Mouse (Mus musculus) neural tube, embryonic 12.5 days (tissue): ENCODE data around the gene BC025920. TPM values are rescaled to one million over a fixed set of nuclear protein-coding genes. Genes with fewer than 3 reads are reported as not detected.

Source experiments
- ATAC-seq: fragments of 200-750 bp; cut with Nextera tagmentation; 2 replicates; pipeline ENCODE4 v1.8.0; 2017; ENCODE audit warnings: low read depth, mild to moderate bottlenecking, moderate TSS enrichment, moderate library complexity; ENCODE audit not compliant: low FRiP score
- H3K27ac ChIP-seq: fragments of 300-500 bp; sonication (generic); 2 replicates; pipeline ENCODE4 v1.5.1; 2016
- H3K27me3 ChIP-seq: fragments of 300-500 bp; sonication (generic); replicated peaks from 2 replicates; pipeline ENCODE4 v1.6.1; 2016; ENCODE audit warnings: mild to moderate bottlenecking
- H3K36me3 ChIP-seq: fragments of 300-500 bp; sonication (generic); 2 replicates; pipeline ENCODE4 v1.6.1; 2016; ENCODE audit warnings: mild to moderate bottlenecking
- H3K4me1 ChIP-seq: fragments of 300-500 bp; sonication (generic); 2 replicates; pipeline ENCODE4 v1.6.1; 2016
- H3K4me2 ChIP-seq: fragments of 300-500 bp; sonication (generic); replicated peaks from 2 replicates; pipeline ENCODE4 v1.6.1; 2016; ENCODE audit warnings: mild to moderate bottlenecking
- H3K4me3 ChIP-seq: fragments of 300-500 bp; sonication (generic); 2 replicates; pipeline ENCODE4 v1.5.1; 2016
- H3K9ac ChIP-seq: fragments of 300-500 bp; sonication (generic); 2 replicates; pipeline ENCODE4 v1.6.1; 2016; ENCODE audit warnings: mild to moderate bottlenecking
- H3K9me3 ChIP-seq: fragments of 300-500 bp; sonication (generic); 2 replicates; pipeline ENCODE4 v1.6.1; 2016; ENCODE audit warnings: mild to moderate bottlenecking
- WGBS: fragments of 180-500 bp; shearing (Covaris S2); methylation state at CpG from one replicate; pipeline ENCODE4 v1.1.7; 2016; 5-methylcytosine and 5-hydroxymethylcytosine counted together
- polyA plus RNA-seq: library from polyadenylated mRNA; unstranded; fragments of >200 nt; fragmentation: Nextera tagmentation; extraction: Ambion mirVana; gene quantifications from 2 replicates; pipeline ENCODE4 v1.2.1, GENCODE M21; 2016

The BC025920 gene
- polyA plus RNA-seq, 1 experiment from 2014 or later = 2.3 TPM

GRCm38 (mm10) chr10:81608308-81608707 is 2.2 kb downstream of the BC025920 start:
- H3K9me3 ChIP-seq = no peaks in the 10 kb centered on the region
- no peaks in the 10 kb centered on the region for H3K27me3 ChIP-seq
- H3K4me3 ChIP-seq = no peak overlapping the region
- no peak overlapping the region for H3K27ac ChIP-seq
- no peak overlapping the region for H3K4me2 ChIP-seq
- H3K9ac ChIP-seq = no peak overlapping the region
- ATAC-seq = no peak
- peaks cover 3% of the 10 kb centered on the region; the same call in 1 of the 2 replicates for H3K36me3 ChIP-seq
- WGBS = 95% methylated on average over 1 of the region's 1 CpGs
- H3K4me1 ChIP-seq = peaks cover 14% of the 10 kb centered on the region; the same call in 1 of the 2 replicates

- Histone ChIP-seq H3K4me2 (no peak overlapping the region), H3K4me1 (peaks cover 6% of the 10 kb centered on the region; the same call in 1 of the 2 replicates), H3K27ac (no peak overlapping the region), H3K36me3 (peaks cover 3% of the 10 kb centered on the region; the same call in 1 of the 2 replicates), H3K9me3 (no peaks in the 10 kb centered on the region), H3K27me3 (no peaks in the 10 kb centered on the region), H3K9ac (no peak overlapping the region), H3K4me3 (no peak overlapping the region)
- no peak for ATAC-seq
- 74% methylated on average over 3 of the region's 3 CpGs for WGBS
Measured at GRCm38 (mm10) chr10:81612779-81613178, 6.7 kb downstream of the BC025920 start.

GRCm38 (mm10) chr10:81615486-81615885 is 9.4 kb downstream of the BC025920 start:
- peaks cover 6% of the 10 kb centered on the region; the same call in 1 of the 2 replicates for H3K4me1 ChIP-seq
- peaks cover 2% of the 10 kb centered on the region; the same call in 1 of the 2 replicates for H3K36me3 ChIP-seq
- no peak for ATAC-seq
- no peak overlapping the region for H3K9ac ChIP-seq
- no peaks in the 10 kb centered on the region for H3K9me3 ChIP-seq
- H3K4me2 ChIP-seq = no peak overlapping the region
- WGBS = 38% methylated on average over 6 of the region's 6 CpGs
- no peaks in the 10 kb centered on the region for H3K27me3 ChIP-seq
- H3K4me3 ChIP-seq = no peak overlapping the region
- H3K27ac ChIP-seq = no peak overlapping the region

- Histone ChIP-seq H3K4me3 (no peak overlapping the region), H3K9ac (no peak overlapping the region), H3K9me3 (no peaks in the 10 kb centered on the region), H3K36me3 (peaks cover 41% of the 10 kb centered on the region), H3K4me1 (peaks cover 6% of the 10 kb centered on the region; the same call in 1 of the 2 replicates), H3K27ac (no peak overlapping the region), H3K27me3 (no peaks in the 10 kb centered on the region), H3K4me2 (no peak overlapping the region)
- 90% methylated on average over 5 of the region's 5 CpGs for WGBS
- no peak for ATAC-seq
Measured at GRCm38 (mm10) chr10:81619976-81620375, 13.9 kb downstream of the BC025920 start.

- H3K9me3 ChIP-seq = no peaks in the 10 kb centered on the region
- no peaks in the 10 kb centered on the region for H3K4me1 ChIP-seq
- H3K4me3 ChIP-seq = no peak overlapping the region
- ATAC-seq = no peak
- 51% methylated on average over 9 of the region's 9 CpGs for WGBS
- no peak overlapping the region for H3K27ac ChIP-seq
- peaks cover 49% of the 10 kb centered on the region for H3K36me3 ChIP-seq
- no peaks in the 10 kb centered on the region for H3K27me3 ChIP-seq
- no peak overlapping the region for H3K4me2 ChIP-seq
- no peak overlapping the region for H3K9ac ChIP-seq
Measured at GRCm38 (mm10) chr10:81620786-81621185, 14.7 kb downstream of the BC025920 start.

- Histone ChIP-seq H3K4me3 (no peak overlapping the region), H3K27me3 (no peaks in the 10 kb centered on the region), H3K36me3 (peaks cover 50% of the 10 kb centered on the region), H3K9ac (no peak overlapping the region), H3K4me1 (peaks cover 19% of the 10 kb centered on the region), H3K27ac (no peak overlapping the region), H3K9me3 (no peaks in the 10 kb centered on the region), H3K4me2 (no peak overlapping the region)
- WGBS = 59% methylated on average over 8 of the region's 8 CpGs
- no peak for ATAC-seq
Measured at GRCm38 (mm10) chr10:81623441-81623840, 17.4 kb downstream of the BC025920 start.

- ATAC-seq = peak; percentile 18
Measured at GRCm38 (mm10) chr10:81626101-81626993, 20.3 kb downstream of the BC025920 start.

GRCm38 (mm10) chr10:81626994-81627835 is 21.1 kb downstream of the BC025920 start, which contains the start of gene Sirt6:
Sirt6 (minus strand) TSS chr10:81627797.
- peak within 1 kb of the TSS; percentile 72 for H3K4me3 ChIP-seq
- ATAC-seq = peak; percentile 92
- 5% methylated on average over 40 of the region's 40 CpGs for WGBS

More at GRCm38 (mm10) chr10:81626101-81626993, 20.3 kb downstream of the BC025920 start:
- H3K9me3 ChIP-seq = no peaks in the 10 kb centered on the region
- no peaks in the 10 kb centered on the region; the same call in 1 of the 2 replicates for H3K27me3 ChIP-seq
- H3K4me2 ChIP-seq = peak overlapping the region; percentile 76
- peaks cover 19% of the 10 kb centered on the region for H3K4me1 ChIP-seq
- WGBS = 89% methylated on average over 22 of the region's 22 CpGs
- peaks cover 43% of the 10 kb centered on the region for H3K36me3 ChIP-seq
- peak overlapping the region; percentile 77 for H3K9ac ChIP-seq
- no peak overlapping the region for H3K27ac ChIP-seq
- peak overlapping the region; percentile 72 for H3K4me3 ChIP-seq

GRCm38 (mm10) chr10:81627836-81628220 is 21.8 kb downstream of the BC025920 start:
- 61% methylated on average over 7 of the region's 7 CpGs for WGBS
- Histone ChIP-seq H3K27me3 (no peaks in the 10 kb centered on the region; the same call in 1 of the 2 replicates), H3K9ac (peak overlapping the region; percentile 77), H3K36me3 (peaks cover 30% of the 10 kb centered on the region), H3K4me2 (peak overlapping the region; percentile 76), H3K4me3 (peak overlapping the region; percentile 72), H3K27ac (peak overlapping the region; percentile 57; the same call in 1 of the 2 replicates), H3K9me3 (no peaks in the 10 kb centered on the region), H3K4me1 (peaks cover 19% of the 10 kb centered on the region)
- peak; percentile 25 for ATAC-seq

More at GRCm38 (mm10) chr10:81626994-81627835, 21.1 kb downstream of the BC025920 start, which contains the start of gene Sirt6:
- peak within 1 kb of the TSS; percentile 77 for H3K9ac ChIP-seq
- H3K36me3 ChIP-seq = peaks cover 36% of the 10 kb centered on the region
- no peaks in the 10 kb centered on the region for H3K9me3 ChIP-seq
- peaks cover 19% of the 10 kb centered on the region for H3K4me1 ChIP-seq
- H3K27ac ChIP-seq = peak within 1 kb of the TSS; percentile 68; the same call in 1 of the 2 replicates
- peak within 1 kb of the TSS; percentile 76 for H3K4me2 ChIP-seq
- no peaks in the 10 kb centered on the region; the same call in 1 of the 2 replicates for H3K27me3 ChIP-seq

- Histone ChIP-seq H3K9me3 (no peaks in the 10 kb centered on the region), H3K36me3 (peaks cover 25% of the 10 kb centered on the region), H3K27me3 (no peaks in the 10 kb centered on the region; the same call in 1 of the 2 replicates), H3K4me2 (peak within 1 kb of the TSS; percentile 76), H3K27ac (peak within 1 kb of the TSS; percentile 68; the same call in 1 of the 2 replicates), H3K4me3 (peak within 1 kb of the TSS; percentile 72), H3K4me1 (peaks cover 22% of the 10 kb centered on the region), H3K9ac (peak within 1 kb of the TSS; percentile 77)
- 84% methylated on average over 16 of the region's 16 CpGs for WGBS
- 0 out of 2 replicates have a peak, but pooled peaks have one; percentile 1 for ATAC-seq
Measured at GRCm38 (mm10) chr10:81628390-81628789, 22.3 kb downstream of the BC025920 start, which contains the start of gene Ankrd24. Ankrd24 (plus strand) TSS chr10:81628540.

GRCm38 (mm10) chr10:81633253-81634099 is 27.4 kb downstream of the BC025920 start:
- Histone ChIP-seq H3K4me1 (peaks cover 10% of the 10 kb centered on the region), H3K4me3 (peak overlapping the region; percentile 38), H3K4me2 (peak overlapping the region; percentile 71), H3K9ac (peak overlapping the region; percentile 56), H3K27me3 (no peaks in the 10 kb centered on the region; the same call in 1 of the 2 replicates), H3K9me3 (no peaks in the 10 kb centered on the region), H3K36me3 (no peaks in the 10 kb centered on the region), H3K27ac (no peak overlapping the region)
- ATAC-seq = peak; percentile 89
- 4% methylated on average over 37 of the region's 37 CpGs for WGBS
